ENCODE assay signal across 17 mouse cellular contexts in genomic region chr6:77381309-77381708, GRCm38 (mm10).
"Had no signal": no experiment of that assay in that cellular context is flagged by ENCODE, and none has a peak within 500 bp of the region (broad histone marks: within the 10 kb centered on the region; RNA-seq: fewer than 3 reads in every experiment).

No protein-coding gene starts in this region.

- H3K4me1 ChIP-seq: limb, embryonic 15.5 days; liver, embryonic 12.5 days; midbrain, embryonic 10.5 days; neural tube, embryonic 13.5 days had no signal

- H3K4me3 ChIP-seq: limb, embryonic 15.5 days; liver, embryonic 12.5 days; midbrain, embryonic 10.5 days; neural tube, embryonic 13.5 days had no signal

- DNase-seq: kidney, adult 11 months; kidney, adult 9 months; kidney, postnatal 36 days; lung, embryonic 14.5 days; lung, postnatal 10 days; lung, postnatal 4 days; retina, postnatal 1 day; right cerebral cortex, postnatal 4 days; spleen, adult 18-20 months; thymus, adult 2 months; thymus, postnatal 25 days had no signal

- ATAC-seq: liver, embryonic 12.5 days; midbrain, embryonic 16.5 days had no signal

- H3K27ac ChIP-seq: kidney, postnatal 0 days; limb, embryonic 15.5 days; liver, embryonic 12.5 days; midbrain, embryonic 10.5 days; neural tube, embryonic 13.5 days had no signal
